Mouse (Mus musculus) liver, postnatal 0 days (tissue): ENCODE results near the gene 2010003K11Rik.

Source experiments
- CTCF ChIP-seq: sonication (generic); IDR thresholded peaks from 2 replicates; pipeline ENCODE4 v1.5.1; 2016; ENCODE audit warnings: antibody characterized with exemption, low read depth
- EP300 ChIP-seq: IDR thresholded peaks from 2 replicates; pipeline ENCODE4 v1.6.1; 2016; ENCODE audit warnings: antibody characterized with exemption, low read depth, mild to moderate bottlenecking

GRCm38 (mm10) chr19:4494707-4495106, 3.7 kb downstream of the 2010003K11Rik start:
- no peak for TF ChIP-seq CTCF
- no peak for TF ChIP-seq EP300
